Mouse (Mus musculus) stomach, postnatal 0 days (tissue): Measurements from ENCODE around the gene Cyfip2.

Experiments used
- CTCF ChIP-seq: IDR thresholded peaks from 2 replicates; pipeline ENCODE4 v1.5.1; 2016; ENCODE audit warnings: antibody characterized with exemption, low read depth, mild to moderate bottlenecking, moderate library complexity
- EP300 ChIP-seq: optimal IDR thresholded peaks from 2 replicates; pipeline ENCODE3; 2016; ENCODE audit warnings: antibody characterized with exemption

- TF ChIP-seq CTCF (no peak), EP300 (no peak)
Measured at GRCm38 (mm10) chr11:46269391-46269790, 43.3 kb downstream of the Cyfip2 start.
